Mouse (Mus musculus) inflammation-experienced regulatory T-cells, adult 6 months (primary cell): ENCODE measurements around the gene Eno3. TPM values are rescaled to one million over a fixed set of nuclear protein-coding genes. Genes with fewer than 3 reads are reported as not detected.

Experiments
- ATAC-seq: one replicate; pipeline ENCODE4 v1.8.0; 2017
- polyA plus RNA-seq, 3 experiments: library from polyadenylated mRNA; unstranded; fragments of 100-300 nt; shearing (Covaris generic); gene quantifications; one replicate each; pipeline ENCODE4 v1.2.1; 2017

Eno3 gene
- polyA plus RNA-seq, 3 experiments from 2014 or later = 6.2 to 27.4 (median 21.7) TPM

GRCm38 (mm10) chr11:70644564-70645103 lies 12.4 kb upstream of the Eno3 start:
- no peak for ATAC-seq

DNA sequence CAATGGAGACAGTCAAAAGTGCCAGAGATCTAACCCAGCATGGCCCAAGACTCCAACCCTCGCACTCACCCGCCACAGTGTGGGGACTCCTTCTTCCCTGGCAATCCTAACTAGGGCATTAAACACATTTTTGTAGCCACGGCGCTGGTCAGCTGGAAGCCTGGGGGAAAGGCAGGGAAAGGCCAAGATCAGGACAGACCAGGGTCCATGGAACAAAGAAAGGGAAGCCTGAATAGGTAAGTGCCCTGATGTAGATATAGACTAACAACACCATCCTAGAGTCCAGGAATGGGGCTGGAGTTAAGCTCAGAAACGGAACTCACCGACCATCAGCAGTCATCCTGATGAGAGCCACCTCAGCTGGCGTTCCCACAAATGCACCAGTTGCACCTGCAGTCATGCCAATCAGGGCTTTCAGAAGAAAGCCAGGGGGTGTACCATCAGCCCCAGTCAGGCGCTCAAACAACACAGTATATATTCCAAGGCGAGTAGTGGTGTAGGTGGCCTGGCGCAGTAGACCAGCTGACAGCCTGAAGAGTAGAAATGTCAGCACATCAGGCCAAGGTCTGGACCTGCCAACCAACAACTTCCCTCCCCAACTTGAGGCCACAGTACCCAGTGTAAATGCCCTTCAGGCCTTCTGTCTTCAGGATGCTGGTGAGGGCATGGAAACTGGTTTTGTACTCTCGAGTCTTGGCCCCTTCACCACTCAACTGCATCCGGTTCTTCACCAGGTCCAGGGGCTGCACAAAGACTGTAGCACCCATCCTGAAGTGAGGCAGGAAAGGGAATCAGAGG lies 11.3 kb upstream of the Eno3 start:
- no peak for ATAC-seq

DNA sequence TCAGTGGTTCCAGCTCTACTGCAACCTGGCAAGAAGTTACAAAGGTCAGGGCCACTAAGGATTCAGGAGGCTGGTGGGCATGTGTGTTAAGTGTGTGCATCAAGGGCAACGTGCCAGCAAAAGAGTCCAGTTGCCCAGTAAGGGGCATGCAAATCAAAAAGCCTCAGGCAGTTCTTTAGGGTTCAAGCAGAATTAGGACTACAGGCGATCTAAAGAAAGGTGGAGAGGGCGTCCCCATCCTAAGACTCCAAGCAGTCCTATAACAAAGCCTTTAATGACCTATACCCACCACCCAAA lies 10.8 kb upstream of the Eno3 start:
- ATAC-seq = no peak

GRCm38 (mm10) chr11:70646691-70647650 lies 10.0 kb upstream of the Eno3 start, which contains the start of the genes Rnf167 and Slc25a11:
Gene Rnf167 (plus strand): TSS chr11:70647235.
Gene Slc25a11 (minus strand): TSS chr11:70647479.
- peak; percentile 77 for ATAC-seq

DNA sequence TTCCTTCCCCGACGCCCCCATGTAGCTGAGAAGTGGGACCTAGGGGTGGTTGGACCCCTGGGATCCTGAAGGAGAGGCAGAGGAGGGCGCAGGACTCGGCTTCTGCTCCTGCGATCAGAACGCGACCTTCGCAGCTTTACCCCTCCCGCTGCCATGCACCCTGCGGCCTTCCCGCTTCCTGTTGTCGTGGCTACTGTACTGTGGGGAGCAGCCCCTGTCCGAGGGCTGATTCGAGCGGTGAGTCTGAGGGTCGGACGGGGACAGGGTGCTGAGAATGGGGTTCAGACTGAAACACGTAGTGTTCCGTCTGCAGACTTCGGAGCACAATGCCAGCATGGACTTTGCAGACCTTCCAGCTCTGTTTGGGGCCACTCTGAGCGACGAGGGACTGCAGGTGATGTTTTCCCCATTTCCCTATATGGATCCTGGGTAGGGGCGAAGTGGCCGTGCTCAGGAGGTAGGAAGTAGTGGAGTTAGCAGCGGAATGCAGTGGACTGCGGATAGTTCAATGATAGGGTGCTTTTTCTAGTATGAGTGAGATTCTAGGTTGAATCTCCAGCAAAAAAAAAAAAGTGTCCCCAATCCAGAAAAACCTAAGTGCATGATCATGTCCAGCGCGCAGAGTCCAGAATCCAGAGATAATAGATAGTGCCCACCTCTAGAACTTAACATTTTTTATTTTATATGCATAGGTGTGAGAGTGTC lies 9.1 kb upstream of the Eno3 start:
- no peak for ATAC-seq

DNA sequence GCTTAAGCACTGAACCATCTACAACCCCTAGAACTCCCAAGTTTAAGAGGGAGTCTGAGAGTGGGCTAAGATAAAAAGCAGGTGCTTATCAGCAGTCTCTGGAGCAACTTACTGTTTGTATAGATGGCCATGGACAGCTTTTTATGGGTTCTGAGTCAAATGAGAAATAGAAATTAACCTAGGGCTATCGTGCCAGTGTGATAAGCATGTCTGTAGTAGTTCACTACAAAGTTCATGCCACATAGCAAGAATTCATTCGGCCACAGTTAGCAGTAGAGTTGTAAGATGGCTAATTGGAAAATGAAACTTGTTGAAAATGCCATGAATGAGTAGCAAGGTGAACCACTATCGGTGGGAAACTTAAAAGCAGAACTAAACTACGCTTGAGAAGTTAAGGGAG lies 8.5 kb upstream of the Eno3 start:
- no peak for ATAC-seq

DNA sequence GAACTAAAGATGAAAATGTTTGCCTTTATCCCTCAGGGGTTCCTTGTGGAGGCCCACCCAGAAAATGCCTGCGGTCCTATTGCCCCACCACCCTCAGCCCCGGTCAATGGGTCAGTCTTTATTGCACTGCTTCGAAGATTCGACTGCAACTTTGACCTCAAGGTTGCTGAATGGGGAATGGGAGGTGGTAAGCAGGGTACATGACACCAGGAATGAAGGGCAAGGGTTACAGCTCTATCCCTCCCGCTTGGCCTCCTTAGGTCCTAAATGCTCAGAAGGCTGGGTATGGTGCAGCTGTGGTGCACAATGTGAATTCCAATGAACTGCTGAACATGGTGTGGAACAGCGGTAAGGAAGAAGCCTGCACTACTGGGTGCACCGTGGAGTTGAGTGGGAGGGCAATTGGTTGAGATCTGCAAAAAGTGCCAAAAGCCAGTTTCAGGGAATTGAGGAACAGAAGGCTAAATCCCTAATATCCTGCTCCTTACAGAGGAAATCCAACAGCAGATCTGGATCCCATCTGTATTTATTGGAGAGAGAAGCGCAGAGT lies 7.7 kb upstream of the Eno3 start:
- no peak for ATAC-seq

- ATAC-seq = peak; percentile 49
Observed at GRCm38 (mm10) chr11:70650322-70651175, 6.5 kb upstream of the Eno3 start.

DNA sequence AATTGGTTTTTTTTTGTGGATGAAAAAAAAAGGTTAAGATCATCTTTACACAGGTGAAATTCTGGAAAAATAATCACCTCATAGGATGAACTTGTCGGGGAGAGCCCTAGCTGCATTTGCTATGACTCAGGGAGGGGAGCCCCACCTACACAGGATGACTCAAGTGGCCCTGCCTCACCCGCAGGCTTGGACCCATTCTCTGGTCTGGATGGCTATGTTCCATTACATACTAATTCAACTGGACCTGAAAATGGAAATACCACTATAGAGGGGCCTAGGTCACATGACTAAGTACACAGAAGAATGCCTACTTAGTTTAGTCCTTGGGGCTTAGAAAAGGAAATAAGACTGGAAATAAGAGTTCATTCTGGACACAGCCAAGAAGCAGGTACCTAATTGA lies 5.6 kb upstream of the Eno3 start:
- ATAC-seq = no peak

- no peak for ATAC-seq
Observed at GRCm38 (mm10) chr11:70652029-70652883, 4.7 kb upstream of the Eno3 start.

GRCm38 (mm10) chr11:70652884-70653344 lies 4.1 kb upstream of the Eno3 start:
- ATAC-seq = no peak

DNA sequence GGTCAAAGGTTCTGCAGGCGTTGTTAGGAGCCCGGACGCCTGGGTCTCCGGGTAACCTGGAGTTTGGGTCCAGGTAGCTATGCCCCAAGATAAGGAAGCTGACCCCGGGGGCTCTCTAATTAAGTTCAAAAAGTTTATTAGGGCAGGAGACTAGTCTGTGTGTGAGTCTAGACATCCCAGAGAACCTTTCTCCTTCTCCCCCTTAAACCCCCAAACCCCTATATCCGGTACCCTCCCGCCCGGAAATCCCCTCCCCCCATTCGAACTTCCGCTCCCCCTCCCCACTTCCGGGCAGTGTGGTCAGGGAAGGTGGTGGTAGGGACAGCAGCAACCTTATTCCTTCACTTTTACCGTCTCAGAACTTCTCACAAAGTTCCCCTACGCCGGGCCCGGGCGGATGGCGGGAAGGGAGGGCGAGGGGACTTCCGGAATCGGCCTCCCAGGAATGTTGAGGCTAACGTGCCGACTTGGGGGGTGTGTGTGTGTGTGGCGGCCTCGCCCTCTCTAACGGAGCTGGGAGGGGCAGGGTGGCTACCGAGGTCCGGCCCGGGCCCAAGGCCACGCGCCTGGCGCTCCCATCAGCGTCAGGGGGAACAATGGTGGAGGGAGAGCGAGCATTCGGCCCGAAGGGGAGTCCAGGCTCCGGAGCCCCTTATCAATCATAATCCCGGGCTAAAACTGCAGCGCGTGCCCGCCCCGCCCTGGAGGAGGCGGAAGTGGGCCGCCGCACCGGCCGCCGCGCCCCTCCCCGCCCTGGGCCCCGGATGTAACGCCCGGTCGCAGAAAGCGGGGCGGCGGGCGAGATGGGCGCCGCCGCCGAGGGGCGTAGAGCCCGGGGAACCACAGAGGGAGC lies 3.4 kb upstream of the Eno3 start:
- no peak for ATAC-seq

GRCm38 (mm10) chr11:70654198-70654922 lies 2.6 kb upstream of the Eno3 start, which contains the start of gene Pfn1:
Gene Pfn1 (minus strand): TSS chr11:70654644.
- ATAC-seq = peak; percentile 45

GRCm38 (mm10) chr11:70654923-70655570 lies 2.0 kb upstream of the Eno3 start:
- ATAC-seq = peak; percentile 27

DNA sequence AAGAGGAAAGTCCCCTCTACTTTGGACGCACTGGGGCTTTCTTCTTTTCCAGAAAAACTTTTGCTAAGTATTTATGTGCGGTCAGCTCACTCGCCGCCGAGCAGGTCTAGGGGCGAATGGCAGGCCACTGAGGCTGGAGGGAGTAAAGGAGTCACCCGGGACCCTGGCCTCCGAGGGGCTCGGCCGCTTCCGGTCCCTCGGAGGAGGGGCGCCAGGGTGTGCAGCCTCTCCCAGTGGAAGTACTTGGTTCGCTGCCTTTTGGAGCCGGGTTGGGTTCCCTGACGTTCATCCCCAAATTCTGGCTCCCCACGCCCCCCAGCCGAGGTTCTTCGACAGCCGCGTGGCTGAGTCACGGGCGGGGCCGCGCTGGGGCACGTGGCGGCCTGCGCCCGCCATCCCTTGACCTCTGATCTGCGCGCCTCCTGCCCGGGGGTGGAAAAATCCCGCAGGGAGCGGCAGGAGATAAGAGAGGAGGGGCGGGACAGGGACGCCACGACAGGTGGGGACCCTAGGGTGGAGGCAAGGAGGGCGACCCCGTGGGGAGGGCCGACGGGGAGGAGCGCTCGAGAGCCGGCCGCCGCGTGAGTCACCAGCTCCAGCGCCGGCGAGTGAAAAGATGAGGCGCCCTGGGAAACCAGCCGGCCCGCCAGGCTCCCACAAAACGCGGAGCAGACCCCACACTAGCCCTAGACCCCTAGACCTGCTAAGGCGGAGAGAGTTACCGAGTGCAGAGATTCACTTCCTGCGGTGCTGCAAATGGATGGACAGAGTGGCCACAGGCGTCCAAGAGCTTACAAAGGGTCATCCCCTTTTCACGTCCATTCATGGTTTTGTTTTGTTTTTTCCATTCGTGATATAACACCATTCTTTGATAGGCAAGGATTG lies 1.2 kb upstream of the Eno3 start:
- peak; percentile 9 for ATAC-seq

DNA sequence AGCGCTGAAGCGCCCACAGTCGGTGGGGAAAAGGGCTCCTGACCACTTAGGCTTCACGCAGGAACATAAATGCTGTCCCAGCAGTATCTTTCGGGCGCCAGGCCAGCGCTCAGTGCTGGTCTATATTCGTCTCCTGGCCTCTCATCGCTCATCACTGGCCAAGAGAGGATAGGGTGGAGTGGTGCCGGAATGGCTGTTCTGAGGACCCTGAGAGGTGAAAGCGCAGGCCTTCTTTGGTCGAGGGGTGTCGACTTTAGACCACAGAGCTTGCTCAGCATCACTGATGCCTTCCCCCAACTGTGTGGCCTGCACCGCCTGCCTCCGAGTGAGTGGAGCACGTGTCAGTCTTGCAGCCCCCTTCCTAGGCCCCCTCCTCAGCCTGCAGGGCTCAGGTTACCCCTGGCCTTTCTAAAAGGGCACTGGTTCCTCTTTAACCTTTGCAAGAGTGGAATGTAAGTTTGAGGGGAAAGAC lies 510 bp upstream of the Eno3 start:
- no peak for ATAC-seq

GRCm38 (mm10) chr11:70657573-70657972 lies 571 bp downstream of the Eno3 start:
- ATAC-seq = no peak
